Mouse (Mus musculus) adrenal gland, postnatal 25 days (tissue): ENCODE measurements around the gene Gm17693. TPM values are rescaled to one million over a fixed set of nuclear protein-coding genes. Genes with fewer than 3 reads are reported as not detected.
"Not testable (repeated sequence)": the region's sequence is repeated elsewhere in the genome, so short reads cannot be mapped to it uniquely, and the experiment has no call there.

ENCODE experiments used
- DNase-seq: peaks from one replicate; pipeline ENCODE4 v3.0.0; 2021; ENCODE audit warnings: mixed read lengths
- long read RNA-seq: library from polyadenylated mRNA; stranded (forward); transcript quantifications from one replicate; pipeline ENCODE4 v2.0.0, GENCODE M21; 2021
- total RNA-seq: library from RNA; stranded (reverse); gene quantifications from 2 replicates; pipeline ENCODE4 v1.2.3, GENCODE M21; 2021

The Gm17693 gene
- total RNA-seq: not detected in 2 replicates
- long read RNA-seq: 0 reads

DNA sequence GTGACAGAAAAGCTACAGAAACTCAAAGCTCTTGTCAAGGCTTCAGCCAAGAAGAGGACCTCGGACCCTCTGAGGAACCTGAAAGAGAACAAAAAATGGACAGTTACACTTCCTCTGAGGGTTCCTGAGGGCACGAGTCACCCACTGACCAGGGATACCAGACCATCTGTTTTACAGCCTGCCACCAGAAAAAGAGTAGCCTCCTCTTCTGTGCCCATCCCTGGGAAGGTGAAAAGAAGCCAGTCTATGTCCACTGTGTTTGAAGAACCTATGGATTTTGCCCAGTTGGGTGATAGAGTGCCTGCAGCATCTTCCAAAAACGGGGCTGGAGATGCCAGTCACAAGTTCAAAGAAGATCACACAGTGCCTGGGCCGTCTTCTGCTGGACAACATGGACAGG lies at the start of gene Gm17693:
Gene Gm17693, plus strand, starts transcription at position 301 of the 400 bp plus-strand sequence.
- not testable (repeated sequence) for DNase-seq
